Mouse (Mus musculus): Measurements from ENCODE around the gene Gpn2. TPM values are rescaled to one million over a fixed set of nuclear protein-coding genes. Genes with fewer than 3 reads are reported as not detected.

Gpn2 gene
- polyA plus RNA-seq, 1 experiment from 2014 or later: 5.4 TPM

Other genes with a start within 250 kb of the Gpn2 start
- 19.3 to 24.9 TPM (median 22.8 TPM) in 3 replicates for gene Wdtc1, start 230.9 kb upstream of the Gpn2 start, polyA plus RNA-seq (2018)
- gene Slc9a1, start 214.7 kb upstream of the Gpn2 start, polyA plus RNA-seq (2018): 18.3 to 27.4 TPM (median 23.8 TPM) in 3 replicates
- not detected in 3 replicates for gene Tent5b, start 104.2 kb upstream of the Gpn2 start, polyA plus RNA-seq (2018)
- 0.37 to 0.80 TPM (median 0.68 TPM) in 3 replicates for gene Trnp1, start 85.8 kb upstream of the Gpn2 start, polyA plus RNA-seq (2018)
- gene Kdf1, start 65.4 kb upstream of the Gpn2 start, polyA plus RNA-seq (2018): not detected in 3 replicates
- 75.7 to 166 TPM (median 133 TPM) in 3 replicates for gene Nudc, start 38.4 kb upstream of the Gpn2 start, polyA plus RNA-seq (2018)
- 0.21 to 0.88 TPM in 2 of 3 replicates, not detected in the other for gene Nr0b2, start 31.0 kb upstream of the Gpn2 start, polyA plus RNA-seq (2018)
- 13.9 to 16.6 TPM (median 14.8 TPM) in 3 replicates for gene Gpatch3, start 9.6 kb upstream of the Gpn2 start, polyA plus RNA-seq (2018)
- gene Sfn, start 17.8 kb downstream of the Gpn2 start, polyA plus RNA-seq (2018): 2.4 to 3.6 TPM (median 3.0 TPM) in 3 replicates
- 15.6 to 22.3 TPM (median 19.4 TPM) in 3 replicates for gene Zdhhc18, start 65.8 kb downstream of the Gpn2 start, polyA plus RNA-seq (2018)
- 3.4 to 11.0 TPM (median 7.7 TPM) in 3 replicates for gene Pigv, start 88.3 kb downstream of the Gpn2 start, polyA plus RNA-seq (2018)
- 24.4 to 30.0 TPM (median 27.9 TPM) in 3 replicates for gene Arid1a, start 172.4 kb downstream of the Gpn2 start, polyA plus RNA-seq (2018)

Data from macrophage (primary cell).